Mouse (Mus musculus) forebrain, embryonic 12.5 days (tissue): Measurements from ENCODE around the gene Hivep1. TPM values are rescaled to one million over a fixed set of nuclear protein-coding genes. Genes with fewer than 3 reads are reported as not detected.
A peak's percentile ranks its signal among the peaks of the same experiment; 100 is the strongest.

Source experiments
- ATAC-seq: fragments of 200-750 bp; cut with Nextera tagmentation; 2 replicates; pipeline ENCODE4 v1.8.0; 2017; ENCODE audit warnings: moderate TSS enrichment; ENCODE audit not compliant: low FRiP score
- H3K27ac ChIP-seq: fragments of 300-500 bp; sonication (generic); 2 replicates; pipeline ENCODE4 v1.5.1; 2016; ENCODE audit warnings: mild to moderate bottlenecking
- H3K27me3 ChIP-seq: fragments of 300-500 bp; sonication (generic); 2 replicates; pipeline ENCODE4 v1.6.1; 2016; ENCODE audit warnings: mild to moderate bottlenecking
- H3K36me3 ChIP-seq: fragments of 300-500 bp; sonication (generic); replicated peaks from 2 replicates; pipeline ENCODE4 v1.6.1; 2016; ENCODE audit warnings: mild to moderate bottlenecking
- H3K4me1 ChIP-seq: fragments of 300-500 bp; sonication (generic); 2 replicates; pipeline ENCODE4 v1.6.1; 2016
- H3K4me2 ChIP-seq: fragments of 300-500 bp; sonication (generic); 2 replicates; pipeline ENCODE4 v1.6.1; 2016; ENCODE audit warnings: mild to moderate bottlenecking, moderate library complexity
- H3K4me3 ChIP-seq: fragments of 300-500 bp; sonication (generic); replicated peaks from 2 replicates; pipeline ENCODE4 v1.5.1; 2016; ENCODE audit warnings: mild to moderate bottlenecking
- H3K9ac ChIP-seq: fragments of 300-500 bp; sonication (generic); 2 replicates; pipeline ENCODE4 v1.6.1; 2016; ENCODE audit warnings: mild to moderate bottlenecking
- H3K9me3 ChIP-seq: fragments of 300-500 bp; sonication (generic); 2 replicates; pipeline ENCODE4 v1.6.1; 2016
- WGBS: fragments of 180-500 bp; shearing (Covaris S2); methylation state at CpG from one replicate; pipeline ENCODE4 v1.1.7; 2016; 5-methylcytosine and 5-hydroxymethylcytosine counted together
- polyA plus RNA-seq: library from polyadenylated mRNA; unstranded; fragments of >200 nt; fragmentation: Nextera tagmentation; extraction: Ambion mirVana; gene quantifications from 2 replicates; pipeline ENCODE4 v1.2.1, GENCODE M21; 2016

The Hivep1 gene
- polyA plus RNA-seq, 1 experiment from 2014 or later = 17.4 TPM

DNA sequence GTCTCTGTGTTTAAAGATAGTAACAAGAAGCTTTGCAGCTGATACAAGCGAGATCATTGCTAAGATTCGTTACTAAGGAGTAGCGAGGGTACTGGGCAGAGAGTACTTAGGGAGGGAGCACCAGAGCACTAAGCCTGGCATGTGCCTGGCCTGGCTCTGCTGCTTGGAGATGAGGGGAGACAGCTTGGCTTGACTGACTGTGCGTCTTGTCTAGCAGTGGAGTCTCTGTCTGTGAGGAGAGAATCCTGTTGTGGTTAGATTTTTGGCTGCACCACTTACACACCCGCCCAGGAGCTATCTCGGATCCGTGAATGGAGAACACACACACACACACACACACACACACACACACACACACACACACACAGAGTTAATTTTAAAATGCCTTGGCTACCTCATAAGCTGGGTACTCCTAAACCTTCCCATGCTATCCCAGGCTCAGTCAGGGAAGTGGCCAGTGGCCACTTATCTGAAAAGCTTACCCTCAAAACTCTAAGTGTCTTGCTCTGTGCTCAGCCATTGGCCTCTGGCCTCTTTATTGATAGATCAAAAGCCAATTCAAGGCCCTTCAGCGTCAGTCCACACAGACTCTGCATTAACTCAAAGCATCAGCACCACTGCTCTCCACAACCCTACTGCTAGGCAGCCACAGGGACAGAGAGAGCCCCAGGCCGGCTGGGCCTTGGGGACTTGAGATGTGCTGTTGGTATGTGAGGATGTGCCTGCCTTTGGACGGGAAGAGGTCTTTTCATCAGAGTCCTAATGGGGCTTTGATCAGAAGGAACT lies 28.5 kb downstream of the Hivep1 start:
- no peak overlapping the region for H3K4me3 ChIP-seq
- H3K9ac ChIP-seq = no peak overlapping the region
- H3K9me3 ChIP-seq = no peaks in the 10 kb centered on the region
- no peaks in the 10 kb centered on the region for H3K4me1 ChIP-seq
- H3K27ac ChIP-seq = no peak overlapping the region
- no peak overlapping the region for H3K4me2 ChIP-seq
- ATAC-seq = no peak
- 74% methylated on average over 10 of the region's 10 CpGs for WGBS
- H3K27me3 ChIP-seq = no peaks in the 10 kb centered on the region
- peaks cover 31% of the 10 kb centered on the region for H3K36me3 ChIP-seq

- Histone ChIP-seq H3K27me3 (no peaks in the 10 kb centered on the region), H3K27ac (0 out of 2 replicates have a peak overlapping the region, but pooled peaks have one; percentile 26)
- 75% methylated on average over 5 of the region's 5 CpGs for WGBS
These were observed 36.5 kb downstream of the Hivep1 start for GRCm38 (mm10) chr13:42088339-42088738.

DNA sequence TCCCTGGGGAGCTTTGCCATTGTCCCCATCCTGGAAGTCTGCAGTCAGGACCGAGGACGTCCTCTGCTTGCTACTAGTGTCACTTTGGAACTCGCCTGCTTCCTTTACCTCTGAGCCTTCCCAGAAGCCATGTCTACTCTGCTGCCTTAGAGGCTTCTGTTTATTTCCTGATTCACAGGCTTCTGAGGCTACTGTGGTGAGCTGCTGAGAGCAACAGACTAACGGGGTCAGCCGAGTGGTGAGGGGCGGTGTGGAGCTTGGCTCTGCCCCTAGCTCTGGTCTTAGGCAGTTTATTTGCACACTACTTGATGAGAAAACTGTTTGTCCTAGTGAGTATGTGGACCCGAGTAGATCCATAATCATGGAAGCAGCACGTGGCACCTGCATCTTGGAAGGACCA lies 37.2 kb downstream of the Hivep1 start:
- H3K36me3 ChIP-seq = no peaks in the 10 kb centered on the region
- H3K27me3 ChIP-seq = no peaks in the 10 kb centered on the region
- H3K4me3 ChIP-seq = no peak overlapping the region
- WGBS = 79% methylated on average over 8 of the region's 8 CpGs
- ATAC-seq = no peak
- no peak overlapping the region for H3K9ac ChIP-seq
- 0 out of 2 replicates have a peak overlapping the region, but pooled peaks have one; percentile 1 for H3K27ac ChIP-seq
- H3K4me1 ChIP-seq = peaks cover 15% of the 10 kb centered on the region
- no peak overlapping the region for H3K4me2 ChIP-seq
- no peaks in the 10 kb centered on the region for H3K9me3 ChIP-seq

More at GRCm38 (mm10) chr13:42088339-42088738, 36.5 kb downstream of the Hivep1 start:
- no peak overlapping the region for H3K4me2 ChIP-seq
- H3K36me3 ChIP-seq = no peaks in the 10 kb centered on the region
- peaks cover 15% of the 10 kb centered on the region for H3K4me1 ChIP-seq
- H3K9ac ChIP-seq = no peak overlapping the region
- no peak overlapping the region for H3K4me3 ChIP-seq
- ATAC-seq = no peak
- H3K9me3 ChIP-seq = no peaks in the 10 kb centered on the region

DNA sequence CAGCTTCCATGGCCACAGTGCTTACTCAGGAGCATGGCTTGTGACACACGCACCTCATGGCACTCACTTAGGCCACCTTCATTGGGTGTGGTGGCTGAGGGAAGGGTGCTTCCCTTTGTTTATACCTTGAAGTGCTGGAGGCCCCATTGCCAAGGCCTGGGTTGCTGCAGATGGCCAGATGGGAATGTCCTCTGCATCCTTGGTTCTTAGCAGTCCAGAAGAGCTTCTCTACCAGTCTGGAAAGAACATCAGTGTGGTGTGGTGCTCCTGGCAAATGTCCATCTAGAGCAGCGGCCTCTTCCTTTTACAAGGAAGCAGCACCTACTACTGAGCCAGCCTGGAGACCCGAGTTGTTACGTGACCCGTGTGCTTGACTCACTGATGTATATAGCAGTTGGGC lies 38.9 kb downstream of the Hivep1 start:
- no peaks in the 10 kb centered on the region for H3K27me3 ChIP-seq
- H3K4me2 ChIP-seq = no peak overlapping the region
- peaks cover 17% of the 10 kb centered on the region for H3K4me1 ChIP-seq
- H3K36me3 ChIP-seq = no peaks in the 10 kb centered on the region
- H3K9me3 ChIP-seq = no peaks in the 10 kb centered on the region
- no peak for ATAC-seq
- WGBS = 94% methylated on average over 5 of the region's 5 CpGs
- H3K9ac ChIP-seq = no peak overlapping the region
- H3K27ac ChIP-seq = no peak overlapping the region
- no peak overlapping the region for H3K4me3 ChIP-seq

GRCm38 (mm10) chr13:42092392-42093139 lies 40.7 kb downstream of the Hivep1 start:
- no peak overlapping the region for H3K4me3 ChIP-seq
- 0 out of 2 replicates have a peak, but pooled peaks cover 3% of the 10 kb centered on the region for H3K36me3 ChIP-seq
- H3K27me3 ChIP-seq = no peaks in the 10 kb centered on the region
- peaks cover 24% of the 10 kb centered on the region for H3K4me1 ChIP-seq
- H3K4me2 ChIP-seq = no peak overlapping the region
- H3K27ac ChIP-seq = no peak overlapping the region
- ATAC-seq = no peak
- no peaks in the 10 kb centered on the region for H3K9me3 ChIP-seq
- 69% methylated on average over 8 of the region's 8 CpGs for WGBS
- no peak overlapping the region for H3K9ac ChIP-seq

- Histone ChIP-seq H3K9ac (no peak overlapping the region), H3K4me1 (peaks cover 22% of the 10 kb centered on the region), H3K9me3 (peaks cover 5% of the 10 kb centered on the region; the same call in 1 of the 2 replicates), H3K4me3 (no peak overlapping the region), H3K27ac (no peak overlapping the region), H3K4me2 (no peak overlapping the region), H3K27me3 (no peaks in the 10 kb centered on the region), H3K36me3 (peaks cover 9% of the 10 kb centered on the region; the same call in 1 of the 2 replicates)
- WGBS = 68% methylated on average over 12 of the region's 12 CpGs
- no peak for ATAC-seq
These were observed 41.6 kb downstream of the Hivep1 start for GRCm38 (mm10) chr13:42093268-42094042.

GRCm38 (mm10) chr13:42095826-42096515 lies 44.1 kb downstream of the Hivep1 start:
- H3K9ac ChIP-seq = no peak overlapping the region
- H3K9me3 ChIP-seq = peaks cover 6% of the 10 kb centered on the region; the same call in 1 of the 2 replicates
- H3K4me1 ChIP-seq = peaks cover 28% of the 10 kb centered on the region
- H3K27ac ChIP-seq = no peak overlapping the region
- H3K36me3 ChIP-seq = peaks cover 10% of the 10 kb centered on the region; the same call in 1 of the 2 replicates
- 84% methylated on average over 10 of the region's 10 CpGs for WGBS
- H3K27me3 ChIP-seq = no peaks in the 10 kb centered on the region
- no peak overlapping the region for H3K4me2 ChIP-seq
- H3K4me3 ChIP-seq = no peak overlapping the region
- ATAC-seq = no peak

DNA sequence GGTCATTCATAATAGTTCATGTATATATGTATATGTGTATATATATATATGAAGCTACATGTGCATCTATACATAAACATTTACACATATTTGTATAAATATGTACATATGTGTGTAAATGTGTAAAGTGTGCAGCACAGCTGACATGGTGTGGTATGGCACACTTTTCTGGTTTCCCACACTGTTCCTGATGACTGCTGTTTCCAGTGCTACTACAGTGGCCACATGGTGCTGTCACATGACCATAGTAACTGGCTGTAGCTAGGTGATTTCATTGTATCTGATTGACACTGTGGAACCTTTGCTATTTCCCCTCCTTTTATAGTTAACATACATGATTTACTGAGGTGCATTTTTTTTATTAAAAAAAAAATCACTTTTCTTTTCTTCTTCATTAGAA lies 45.3 kb downstream of the Hivep1 start:
- Histone ChIP-seq H3K9ac (no peak overlapping the region), H3K9me3 (peaks cover 6% of the 10 kb centered on the region; the same call in 1 of the 2 replicates), H3K4me2 (no peak overlapping the region), H3K4me3 (no peak overlapping the region), H3K4me1 (peaks cover 34% of the 10 kb centered on the region), H3K27me3 (no peaks in the 10 kb centered on the region), H3K36me3 (peaks cover 10% of the 10 kb centered on the region; the same call in 1 of the 2 replicates), H3K27ac (no peak overlapping the region)
- ATAC-seq = no peak

DNA sequence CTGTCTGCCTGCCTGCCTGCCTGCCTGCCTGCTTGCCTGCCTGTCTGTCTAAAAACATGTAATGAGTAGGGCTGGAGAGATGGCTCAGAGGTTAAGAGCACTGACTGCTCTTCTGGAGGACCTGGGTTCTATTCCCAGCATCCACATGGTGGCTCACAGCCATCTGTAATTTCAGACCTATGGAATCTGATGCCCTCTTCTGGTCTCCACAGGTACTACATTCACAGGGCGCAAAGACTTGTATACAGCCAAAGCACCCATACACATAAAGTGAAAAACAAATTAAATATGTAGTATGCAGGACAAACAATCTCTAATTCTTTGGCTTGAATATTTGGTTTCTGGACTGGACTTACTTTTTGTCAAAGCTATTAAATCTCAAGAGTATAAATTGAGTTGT lies 46.7 kb downstream of the Hivep1 start:
- ATAC-seq = no peak
- Histone ChIP-seq H3K9me3 (peaks cover 6% of the 10 kb centered on the region; the same call in 1 of the 2 replicates), H3K4me3 (no peak overlapping the region), H3K4me2 (no peak overlapping the region), H3K27ac (no peak overlapping the region), H3K4me1 (peaks cover 39% of the 10 kb centered on the region), H3K36me3 (peaks cover 10% of the 10 kb centered on the region; the same call in 1 of the 2 replicates), H3K9ac (no peak overlapping the region), H3K27me3 (no peaks in the 10 kb centered on the region)
- 91% methylated on average over 1 of the region's 1 CpGs for WGBS

DNA sequence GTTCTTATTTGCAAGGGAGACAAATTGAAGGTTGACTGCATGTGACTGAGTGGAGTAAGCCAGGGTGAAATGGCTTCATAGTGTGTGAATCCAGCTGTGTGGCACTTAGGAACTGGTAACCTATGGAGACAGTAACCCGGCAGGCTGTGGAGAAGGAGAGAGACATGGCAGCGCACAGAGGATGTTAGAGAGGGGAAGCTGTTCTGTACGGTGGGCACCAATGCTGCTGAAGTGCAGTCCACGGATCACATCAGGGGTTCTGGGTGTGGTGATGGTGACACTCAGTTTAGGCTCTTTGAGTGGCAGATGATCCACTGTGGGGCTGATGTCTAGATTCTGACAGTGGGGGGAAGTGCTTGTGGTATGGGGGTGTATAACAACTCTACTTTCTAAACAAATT lies 47.7 kb downstream of the Hivep1 start:
- Histone ChIP-seq H3K9me3 (peaks cover 6% of the 10 kb centered on the region; the same call in 1 of the 2 replicates), H3K27ac (no peak overlapping the region), H3K36me3 (peaks cover 10% of the 10 kb centered on the region; the same call in 1 of the 2 replicates), H3K4me3 (no peak overlapping the region), H3K27me3 (no peaks in the 10 kb centered on the region), H3K4me1 (peaks cover 42% of the 10 kb centered on the region), H3K4me2 (no peak overlapping the region), H3K9ac (no peak overlapping the region)
- 87% methylated on average over 4 of the region's 4 CpGs for WGBS
- ATAC-seq = no peak

DNA sequence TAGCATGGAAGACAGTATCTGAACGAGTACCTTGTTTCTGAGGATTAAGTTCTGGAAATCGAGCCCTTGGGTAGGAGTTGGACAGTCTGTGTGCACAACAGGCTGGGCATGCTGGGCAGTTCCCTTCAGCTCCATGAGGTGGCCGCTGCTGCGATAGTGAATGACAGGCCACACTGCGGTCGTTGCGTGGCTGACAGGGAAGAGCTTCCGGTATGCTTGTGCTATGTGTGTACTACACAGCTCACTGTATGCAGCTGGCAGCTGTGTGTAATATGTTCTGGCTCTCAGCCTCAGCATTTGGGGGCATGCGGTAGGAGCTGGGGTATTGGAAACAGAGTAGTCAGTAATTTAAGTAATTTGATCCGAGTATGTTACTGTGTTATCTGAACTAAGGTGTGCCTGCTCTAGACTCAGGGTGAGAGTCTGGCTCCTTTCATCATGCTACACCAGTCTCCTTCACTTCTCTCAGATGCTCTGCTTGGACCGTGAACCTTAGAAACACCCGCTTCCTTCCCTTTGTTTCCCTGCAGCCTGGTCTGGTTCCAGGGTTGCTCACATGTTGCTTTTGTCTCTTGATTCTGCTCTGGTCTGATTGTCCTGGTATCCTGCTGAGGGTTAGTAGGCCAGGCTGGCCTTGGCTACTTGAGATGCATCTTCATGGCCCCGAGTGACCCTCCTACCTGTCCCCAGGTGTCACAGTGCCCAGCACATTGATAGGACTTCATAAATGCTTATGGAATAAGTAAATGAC lies 49.8 kb downstream of the Hivep1 start:
- Histone ChIP-seq H3K9ac (no peak overlapping the region), H3K9me3 (peaks cover 6% of the 10 kb centered on the region; the same call in 1 of the 2 replicates), H3K4me2 (no peak overlapping the region), H3K36me3 (peaks cover 7% of the 10 kb centered on the region; the same call in 1 of the 2 replicates), H3K27me3 (no peaks in the 10 kb centered on the region), H3K27ac (peak overlapping the region; percentile 5; the same call in 1 of the 2 replicates), H3K4me3 (no peak overlapping the region), H3K4me1 (peaks cover 38% of the 10 kb centered on the region)
- WGBS = 53% methylated on average over 13 of the region's 13 CpGs
- peak; percentile 39 for ATAC-seq
